Mouse (Mus musculus): ENCODE results near the gene Chid1. TPM values are rescaled to one million over a fixed set of nuclear protein-coding genes. Genes with fewer than 3 reads are reported as not detected.
"Not testable (repeated sequence)": the region's sequence is repeated elsewhere in the genome, so short reads cannot be mapped to it uniquely, and the experiment has no call there.

Gene Chid1
- total RNA-seq, 1 experiment from 2014 or later, result 49.7 TPM

DNA sequence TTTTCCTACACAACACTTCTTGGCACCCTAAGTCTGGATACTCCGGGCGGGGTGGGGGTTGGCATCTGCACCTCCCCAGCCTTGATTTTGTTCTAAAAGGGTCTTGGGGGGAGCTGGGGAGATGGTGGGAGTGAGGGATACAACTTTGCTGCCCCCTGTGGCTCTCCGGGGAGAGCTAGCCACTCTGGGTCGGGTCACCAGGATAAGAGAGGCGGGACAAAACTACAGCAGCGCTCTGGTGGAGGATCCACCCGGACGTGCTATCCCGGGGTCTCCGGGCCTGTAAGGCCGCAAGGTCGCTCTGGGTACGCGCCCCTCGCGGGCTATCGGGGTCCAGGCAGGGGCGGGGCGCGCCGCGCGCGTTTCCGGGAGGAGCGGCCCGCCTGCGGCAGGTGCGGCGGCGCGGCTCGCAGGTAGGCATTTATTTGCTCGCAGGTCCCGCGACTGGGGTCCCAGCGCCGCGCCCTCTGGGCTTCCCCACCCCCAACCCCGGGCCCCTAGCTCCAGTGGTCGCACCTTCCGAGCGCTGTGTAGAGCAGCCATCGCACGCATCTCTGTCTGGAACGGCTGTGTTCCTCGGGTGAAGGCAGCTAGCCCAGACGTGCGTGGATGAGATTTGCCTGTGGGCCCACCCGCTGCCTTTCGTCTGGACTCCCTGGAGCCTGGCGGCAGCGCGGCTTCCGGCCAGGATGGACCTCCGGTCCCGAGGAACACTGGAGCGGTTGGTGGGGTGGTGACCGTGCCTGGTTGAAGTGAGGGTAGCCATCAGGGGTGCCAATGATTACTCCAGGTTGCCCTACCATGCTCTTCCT lies 77.9 kb downstream of the Chid1 start:
- DNase-seq, result peak; percentile 64

DNA sequence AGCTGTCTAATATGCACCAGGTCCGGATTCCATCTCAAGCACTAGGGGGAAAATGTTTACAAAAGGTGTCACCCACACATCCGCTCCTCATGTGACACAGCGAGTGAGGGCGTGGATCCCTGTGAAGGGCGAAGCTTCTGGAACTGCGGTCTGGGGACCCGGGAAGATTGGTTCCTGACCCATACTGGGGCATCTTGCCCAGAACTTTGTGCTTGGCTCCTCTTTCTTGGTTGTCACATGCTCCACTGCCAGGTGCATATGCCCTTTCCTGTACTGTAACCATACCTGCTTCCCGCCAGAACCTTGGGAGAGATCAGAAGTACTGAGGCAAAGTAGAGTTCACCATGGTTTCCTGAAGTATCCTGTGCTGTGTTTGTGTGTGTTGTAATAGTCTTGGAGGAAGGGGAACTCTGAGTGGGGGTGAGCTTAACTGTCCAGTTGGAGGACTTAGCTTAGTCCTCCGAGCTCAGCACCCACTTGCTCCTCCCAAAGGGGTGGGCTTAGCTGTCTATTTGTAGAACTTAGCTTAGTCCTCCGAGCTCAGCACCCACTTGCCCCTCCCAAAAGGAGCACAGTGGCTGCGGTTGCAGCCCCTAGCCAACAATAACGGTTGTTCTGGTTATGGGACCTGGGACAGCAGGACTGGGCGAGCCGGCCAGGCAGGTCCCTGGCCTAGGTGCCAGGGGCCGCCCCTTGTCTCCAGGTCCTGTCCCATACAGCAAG lies 79.1 kb downstream of the Chid1 start, which contains the start of gene Cracr2b:
Cracr2b (plus strand) TSS at position 704 of the 723 bp plus-strand sequence.
- DNase-seq, result peak; percentile 33

DNA sequence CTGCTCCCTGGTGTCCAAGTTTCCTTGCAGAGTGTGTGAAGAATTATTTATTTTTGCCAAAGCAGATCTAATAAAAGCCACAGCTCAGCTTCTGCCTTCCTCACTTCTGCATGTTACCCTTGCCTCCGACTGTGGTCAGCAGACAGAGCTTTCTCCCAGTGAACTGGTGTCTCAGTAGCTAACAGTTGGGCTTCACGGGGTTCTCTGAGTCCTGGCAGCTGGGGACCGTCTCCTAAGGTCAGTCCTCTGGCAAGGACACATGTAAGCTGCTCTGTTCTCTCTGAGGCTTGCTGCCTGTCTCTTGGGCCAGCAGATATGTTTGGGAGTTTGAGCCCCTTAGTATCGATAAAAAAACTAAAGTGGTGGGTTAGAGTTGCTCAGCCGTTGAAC lies 79.7 kb downstream of the Chid1 start:
- peak; percentile 19 for DNase-seq

DNA sequence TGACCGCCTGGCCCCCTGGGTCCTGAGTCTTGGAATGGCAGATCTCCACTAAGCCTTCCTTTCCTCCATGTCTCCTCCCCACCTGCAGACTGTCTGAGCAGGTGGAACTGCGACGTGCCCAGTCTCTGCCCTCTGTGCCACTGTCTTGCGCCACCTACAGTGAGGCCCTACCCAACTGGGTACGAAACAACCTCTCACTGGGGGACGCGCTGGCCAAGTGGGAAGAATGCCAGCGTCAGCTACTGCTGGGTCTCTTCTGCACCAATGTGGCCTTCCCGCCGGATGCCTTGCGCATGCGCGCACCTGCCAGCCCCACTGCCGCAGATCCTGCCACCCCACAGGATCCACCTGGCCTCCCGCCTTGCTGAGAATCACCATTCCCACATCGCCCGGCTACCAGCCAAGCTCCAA lies 80.4 kb downstream of the Chid1 start:
- DNase-seq, result peak; percentile 66

DNA sequence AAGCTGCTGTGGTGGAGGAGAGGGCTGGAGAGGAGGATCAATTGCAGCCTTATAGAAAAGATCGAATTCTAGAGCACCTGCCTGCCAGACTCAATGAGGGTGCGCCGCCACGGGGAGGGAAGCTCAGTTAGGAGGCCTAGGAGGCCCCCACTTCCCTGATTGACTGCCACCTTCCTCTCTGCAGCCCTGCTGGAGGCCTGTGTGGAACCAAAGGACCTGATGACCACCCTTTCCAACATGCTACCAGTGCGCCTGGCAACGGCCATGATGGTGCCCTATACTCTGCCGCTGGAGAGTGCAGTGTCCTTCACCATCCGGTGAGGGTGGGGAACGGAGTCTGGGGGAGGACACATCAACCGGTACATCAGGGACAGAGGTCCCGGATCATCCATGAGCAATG lies 81.0 kb downstream of the Chid1 start:
- no peak for DNase-seq

DNA sequence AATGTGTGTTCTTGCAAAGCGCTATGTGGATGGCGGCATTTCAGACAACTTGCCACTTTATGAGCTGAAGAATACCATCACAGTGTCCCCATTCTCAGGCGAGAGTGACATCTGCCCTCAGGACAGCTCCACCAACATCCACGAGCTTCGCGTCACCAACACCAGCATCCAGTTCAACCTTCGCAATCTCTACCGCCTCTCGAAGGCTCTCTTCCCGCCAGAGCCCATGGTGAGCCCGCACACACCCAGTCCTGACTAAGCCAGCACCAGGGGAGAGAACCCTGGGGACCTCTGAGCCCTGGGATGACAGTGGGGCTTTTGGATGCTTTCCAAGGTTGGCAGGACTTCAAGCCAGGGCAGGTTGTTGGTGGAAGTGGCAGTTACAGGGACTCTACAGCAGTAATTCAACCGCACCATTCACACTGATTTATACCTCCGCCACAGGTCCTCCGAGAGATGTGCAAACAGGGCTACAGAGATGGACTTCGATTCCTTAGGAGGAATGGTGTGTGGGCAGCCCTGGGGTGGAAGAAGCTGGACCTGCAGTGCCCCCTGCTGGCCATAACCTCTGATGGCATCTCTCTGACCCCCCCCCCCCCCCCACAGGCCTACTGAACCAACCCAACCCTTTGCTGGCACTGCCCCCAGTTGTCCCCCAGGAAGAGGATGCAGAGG lies 81.5 kb downstream of the Chid1 start:
- DNase-seq, result peak; percentile 81

DNA sequence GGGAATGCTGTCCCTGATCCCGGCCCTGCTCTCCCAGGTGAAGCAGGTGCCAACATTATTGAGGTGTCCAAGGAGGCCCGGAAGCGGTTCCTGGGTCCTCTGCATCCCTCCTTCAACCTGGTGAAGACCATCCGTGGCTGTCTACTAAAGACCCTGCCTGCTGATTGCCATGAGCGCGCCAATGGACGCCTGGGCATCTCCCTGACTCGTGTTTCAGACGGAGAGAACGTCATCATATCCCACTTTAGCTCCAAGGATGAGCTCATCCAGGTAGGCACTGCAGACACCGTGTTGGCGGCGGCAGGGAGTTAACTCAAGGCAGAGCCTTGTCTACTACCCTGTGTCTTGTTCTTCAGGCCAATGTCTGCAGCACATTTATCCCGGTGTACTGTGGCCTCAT lies 82.4 kb downstream of the Chid1 start:
- peak; percentile 9 for DNase-seq

DNA sequence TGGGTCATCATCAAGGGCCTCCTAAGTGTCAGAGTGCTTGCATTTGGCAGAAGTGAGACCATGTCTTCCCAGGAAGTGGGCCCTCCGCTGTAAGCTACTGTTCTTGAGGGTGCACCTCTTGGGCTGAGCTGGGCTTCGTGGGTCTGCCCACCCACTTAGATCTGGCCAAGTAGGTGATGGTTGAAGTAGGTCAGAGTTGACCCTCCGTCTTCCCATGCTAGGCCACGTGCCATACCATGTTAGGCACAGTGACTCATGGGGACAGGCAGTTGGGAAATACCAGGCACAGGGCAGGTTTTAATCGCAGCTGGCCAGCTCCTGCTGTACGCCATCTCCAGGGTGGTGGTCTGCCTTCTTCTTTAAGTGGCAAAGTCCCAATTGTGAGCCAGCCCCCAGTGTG lies 82.9 kb downstream of the Chid1 start:
- DNase-seq, result peak; percentile 80

DNA sequence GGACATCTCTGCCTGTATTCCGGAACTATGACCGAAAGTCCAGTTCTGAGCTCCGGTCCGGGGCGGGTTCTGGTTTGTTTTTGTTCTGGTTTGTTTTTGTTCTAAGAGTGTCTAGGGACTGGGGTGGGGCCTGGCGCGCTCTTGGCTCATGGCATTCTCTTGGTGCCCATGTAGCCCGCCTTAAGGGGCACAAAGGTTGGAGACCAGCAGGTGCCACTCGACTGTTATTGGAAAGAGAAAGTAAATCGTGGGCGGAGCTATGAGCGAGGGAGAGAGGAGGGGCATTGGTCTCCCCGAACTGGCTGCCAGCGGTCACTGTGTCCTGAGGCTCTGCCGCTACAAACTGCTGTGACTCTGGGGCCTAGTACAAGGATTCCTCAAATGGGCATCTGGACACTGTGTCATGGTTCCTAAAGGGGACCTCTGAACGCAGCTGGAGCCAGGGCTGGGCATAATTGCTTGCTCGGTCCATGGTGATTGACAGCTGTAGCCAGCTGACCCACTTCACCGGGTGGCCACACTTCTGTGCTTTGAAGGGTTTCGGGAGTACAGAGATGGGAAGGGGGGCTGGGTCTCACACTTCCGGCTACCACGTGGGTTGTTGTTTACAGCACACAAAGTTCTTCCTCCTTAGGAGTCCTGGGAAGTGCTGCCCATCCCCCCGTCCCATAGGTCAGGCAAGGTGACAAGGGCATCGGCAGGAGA lies 83.9 kb downstream of the Chid1 start:
- peak; percentile 86 for DNase-seq

DNA sequence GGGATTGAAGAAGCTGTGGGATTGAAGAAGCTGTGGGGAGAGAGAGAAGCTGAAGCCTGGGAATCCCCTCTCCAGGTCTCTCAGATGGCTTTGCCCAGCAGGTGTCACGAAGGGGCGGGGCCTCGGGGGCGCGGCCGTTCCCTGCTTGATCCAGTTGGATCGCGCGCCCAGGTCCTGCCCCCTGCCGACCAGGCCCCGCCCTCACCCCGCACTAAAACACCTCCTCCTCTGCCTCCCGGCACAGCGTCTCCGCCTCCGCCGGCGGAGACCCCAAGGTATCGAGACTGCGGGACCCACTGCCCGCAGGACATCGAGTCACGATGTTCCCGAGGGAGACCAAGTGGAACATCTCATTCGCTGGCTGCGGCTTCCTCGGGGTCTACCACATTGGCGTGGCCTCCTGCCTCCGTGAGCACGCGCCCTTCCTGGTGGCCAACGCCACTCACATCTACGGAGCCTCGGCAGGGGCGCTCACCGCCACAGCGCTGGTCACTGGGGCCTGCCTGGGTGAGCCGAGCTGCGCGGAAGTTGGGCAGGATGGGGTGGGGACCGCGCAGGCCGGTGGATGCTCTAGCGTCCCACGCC lies 84.6 kb downstream of the Chid1 start, which contains the start of gene Pnpla2:
Pnpla2 (plus strand) TSS at position 232 of the 585 bp plus-strand sequence.
- DNase-seq, result peak; percentile 99

DNA sequence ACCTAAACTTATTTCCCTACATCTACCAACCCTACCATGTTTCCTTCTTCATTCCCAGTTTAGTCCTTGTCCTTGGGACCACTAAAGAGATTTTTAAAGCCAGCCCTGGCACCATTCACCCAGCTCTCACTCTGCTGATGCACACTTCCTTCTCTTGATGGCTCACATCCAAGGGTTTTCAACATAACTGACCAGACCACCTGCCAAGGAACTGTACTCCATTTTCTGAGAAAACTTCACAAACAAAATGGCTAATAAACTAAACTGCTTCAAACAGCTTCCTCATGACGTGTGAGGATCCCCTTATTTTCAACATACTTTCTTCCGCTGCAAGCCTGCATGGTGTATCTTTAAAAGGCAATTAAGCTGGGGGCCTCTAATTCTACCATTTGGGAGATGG lies 86.0 kb downstream of the Chid1 start:
- DNase-seq, result no peak

DNA sequence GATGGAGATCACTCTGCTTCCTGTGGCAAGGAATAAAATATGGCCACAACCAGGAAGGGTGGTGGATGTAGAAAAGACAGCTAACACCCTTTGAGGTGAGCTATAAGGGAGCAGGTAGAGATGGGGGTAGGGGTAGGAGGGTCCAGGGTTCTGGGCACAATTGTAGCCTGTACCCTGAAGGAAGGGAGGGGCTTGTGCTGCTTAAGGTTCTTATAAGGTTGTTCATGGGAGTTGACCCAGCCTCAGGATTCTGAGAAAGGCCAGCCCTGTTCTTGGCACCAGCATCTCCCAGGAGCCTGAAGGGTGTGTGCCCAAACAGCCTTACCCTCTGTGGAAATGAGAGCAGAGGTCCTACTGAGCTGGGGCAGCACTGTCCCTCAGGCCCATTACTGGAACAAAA lies 87.7 kb downstream of the Chid1 start:
- peak; percentile 67 for DNase-seq

DNA sequence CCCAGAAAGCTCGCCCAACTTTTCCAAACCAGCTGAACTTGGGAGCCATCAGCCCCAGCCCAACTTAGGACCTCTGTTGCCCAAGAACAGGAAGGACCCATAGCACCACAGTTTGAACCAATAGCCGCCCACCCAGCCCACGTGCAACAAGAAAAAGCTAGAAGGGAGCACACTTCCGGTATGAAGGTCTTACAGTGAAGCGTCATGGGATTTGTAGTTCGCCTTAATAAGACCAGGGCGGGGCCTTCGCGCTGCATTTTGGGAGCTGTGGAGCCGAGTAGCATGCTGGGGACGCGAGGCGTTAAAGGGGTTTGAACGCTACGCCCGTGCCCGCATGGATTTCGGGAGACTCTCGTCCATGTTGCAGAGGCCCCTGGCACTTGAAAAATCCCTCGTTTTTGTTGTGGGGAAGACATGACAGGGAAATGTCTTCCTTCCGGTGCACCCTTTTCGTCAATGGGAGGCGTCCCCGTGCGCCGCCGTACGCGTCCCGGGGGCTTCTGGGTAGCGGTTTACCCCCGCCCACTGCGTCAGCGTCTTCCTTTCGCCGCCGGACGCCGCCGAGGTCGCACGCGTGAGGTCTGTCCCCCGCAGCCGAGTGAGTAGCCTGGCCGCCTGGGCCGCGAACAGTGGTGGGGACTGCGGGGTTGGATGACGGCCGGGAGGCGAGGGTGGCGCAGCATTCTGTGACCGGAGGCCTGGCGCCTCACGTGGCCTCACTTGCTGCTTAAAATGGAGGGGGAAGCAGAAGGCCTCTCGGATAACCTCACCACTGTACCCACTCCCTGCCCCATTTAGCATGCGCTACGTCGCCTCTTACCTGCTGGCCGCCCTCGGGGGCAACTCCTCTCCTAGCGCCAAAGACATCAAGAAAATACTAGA lies 92.3 kb downstream of the Chid1 start, which contains the start of gene Rplp2:
Rplp2 (plus strand) TSS at position 261 of the 882 bp plus-strand sequence.
- peak; percentile 97 for DNase-seq

DNA sequence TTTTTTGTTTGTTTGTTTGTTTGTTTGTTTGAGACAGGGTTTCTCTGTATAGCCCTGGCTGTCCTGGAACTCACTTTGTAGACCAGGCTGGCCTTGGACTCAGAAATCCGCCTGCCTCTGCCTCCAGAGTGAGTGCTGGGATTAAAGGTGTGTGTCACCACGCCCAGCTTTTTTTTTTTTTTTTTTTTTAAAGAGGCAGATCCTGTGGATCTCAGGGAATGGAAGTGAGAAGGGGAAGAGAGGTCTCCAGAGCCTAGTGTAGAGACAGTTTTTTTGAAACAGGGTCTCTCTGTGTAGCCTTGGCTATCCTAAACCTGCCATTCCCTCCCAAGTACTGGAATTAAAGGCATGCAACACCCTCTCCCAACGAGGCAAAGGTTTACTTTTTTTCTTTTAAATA lies 93.3 kb downstream of the Chid1 start:
- not testable (repeated sequence) for DNase-seq

DNA sequence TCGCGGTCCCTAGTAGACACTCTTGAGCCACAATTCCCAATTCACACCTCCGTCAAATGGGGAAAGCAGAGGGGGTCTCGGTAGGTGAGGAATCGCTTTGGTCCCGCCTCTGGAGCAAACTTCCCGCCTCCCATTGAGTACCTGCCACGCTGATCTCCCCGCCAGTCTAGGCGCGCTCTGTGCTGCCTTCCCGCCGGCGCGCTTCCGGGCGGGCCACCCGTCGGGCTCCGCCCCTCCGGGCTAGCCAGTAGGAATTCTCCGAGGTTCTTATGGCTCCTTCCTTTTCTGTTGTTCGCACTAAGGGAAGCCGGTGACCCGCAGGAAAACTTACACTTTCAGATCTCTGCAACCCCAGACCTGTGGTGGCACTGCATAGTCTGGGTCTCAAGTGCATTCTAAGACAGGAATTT lies 95.8 kb downstream of the Chid1 start, which contains the start of gene Pidd1:
Pidd1 (minus strand) TSS at position 198 of the 410 bp plus-strand sequence.
- peak; percentile 85 for DNase-seq

Other genes starting within 250 kb of the Chid1 start
- gene Drd4, start 247.9 kb downstream of the Chid1 start, total RNA-seq (2021), result 1.1 and 2.3 TPM in 2 replicates
- gene Deaf1, start 212.2 kb downstream of the Chid1 start, total RNA-seq (2021), result 32.5 and 41.2 TPM in 2 replicates
- 22.9 and 25.6 TPM in 2 replicates for gene Tmem80, start 212.1 kb downstream of the Chid1 start, total RNA-seq (2021)
- 5.1 and 5.5 TPM in 2 replicates for gene Eps8l2, start 201.0 kb downstream of the Chid1 start, total RNA-seq (2021)
- gene Taldo1, start 147.7 kb downstream of the Chid1 start, total RNA-seq (2021), result 479 and 481 TPM in 2 replicates
- 22.5 and 36.2 TPM in 2 replicates for gene Gatd1, start 125.7 kb downstream of the Chid1 start, total RNA-seq (2021)
- 1.0 and 3.6 TPM in 2 replicates for gene Cend1, start 110.4 kb downstream of the Chid1 start, total RNA-seq (2021)
- gene Slc25a22, start 102.0 kb downstream of the Chid1 start, total RNA-seq (2021), result 87.0 and 91.0 TPM in 2 replicates
- gene Pidd1, start 95.8 kb downstream of the Chid1 start, total RNA-seq (2021), result 3.5 and 5.9 TPM in 2 replicates
- gene Rplp2, start 92.5 kb downstream of the Chid1 start, total RNA-seq (2021), result 908 and 1,128 TPM in 2 replicates
- gene Pnpla2, start 84.7 kb downstream of the Chid1 start, total RNA-seq (2021), result 1,289 and 1,648 TPM in 2 replicates
- gene Cracr2b, start 78.8 kb downstream of the Chid1 start, total RNA-seq (2021), result 14.2 and 23.2 TPM in 2 replicates
- 199 and 204 TPM in 2 replicates for gene Cd151, start 72.5 kb downstream of the Chid1 start, total RNA-seq (2021)
- gene Polr2l, start 64.7 kb downstream of the Chid1 start, total RNA-seq (2021), result 74.5 TPM in 2 replicates
- 49.4 and 58.4 TPM in 2 replicates for gene Tspan4, start 64.6 kb downstream of the Chid1 start, total RNA-seq (2021)
- 61.0 and 64.0 TPM in 2 replicates for gene Ap2a2, start 22.3 kb upstream of the Chid1 start, total RNA-seq (2021)
- not detected in 2 replicates for gene Muc6, start 115.5 kb upstream of the Chid1 start, total RNA-seq (2021)
- 0.78 and 4.3 TPM in 2 replicates for gene Muc2, start 150.5 kb upstream of the Chid1 start, total RNA-seq (2021)
- gene Muc5ac, start 249.1 kb upstream of the Chid1 start, total RNA-seq (2021), result not detected in 2 replicates